Mouse (Mus musculus) lung, postnatal 25 days (tissue): Measurements from ENCODE around the gene Hist1h3e.
A peak's percentile ranks its signal among the peaks of the same experiment; 100 is the strongest.

Experiments used
- DNase-seq: peaks from one replicate; pipeline ENCODE4 v3.0.0; 2022; ENCODE audit warnings: low spot score

Gene Hist1h3e

DNA sequence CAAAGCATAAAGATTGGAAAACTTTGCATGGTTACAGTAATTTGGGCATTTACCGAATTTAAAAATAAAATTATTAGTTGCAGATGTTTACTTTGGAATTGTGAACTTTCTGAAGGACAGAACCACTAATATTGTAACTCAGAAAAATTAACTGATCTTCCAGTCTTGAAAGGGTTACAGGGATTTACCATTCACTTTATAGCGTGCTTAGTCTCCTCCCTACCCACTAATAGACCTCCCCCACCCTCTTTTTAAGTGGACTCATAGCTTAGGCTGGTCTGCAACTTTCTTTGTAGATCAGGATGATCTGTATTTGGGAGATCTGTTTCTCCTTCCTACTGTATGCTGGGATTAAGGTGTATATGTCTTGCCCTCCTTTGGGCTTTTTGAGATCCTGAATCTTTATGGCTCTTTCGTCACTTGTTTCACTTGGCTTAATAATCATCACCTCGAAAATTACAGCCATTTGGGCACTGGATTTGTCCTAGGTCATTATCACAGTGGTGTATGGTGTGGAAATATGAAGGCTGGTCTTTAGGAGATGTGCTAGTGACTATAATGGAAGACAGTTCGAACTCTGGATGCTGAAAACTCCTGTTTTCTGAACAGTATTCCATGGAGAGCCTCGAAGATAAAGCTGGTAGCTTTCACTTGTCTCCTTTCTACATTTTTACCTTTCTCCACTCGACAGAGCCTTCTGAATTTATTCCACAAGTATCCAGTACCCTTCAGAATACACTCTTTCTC, 25.9 kb downstream of the Hist1h3e start:
- DNase-seq, result no peak

- DNase-seq, result peak; percentile 91
These were observed 26.8 kb downstream of the Hist1h3e start, which contains the start of gene Hist1h3g for GRCm38 (mm10) chr13:23535137-23536075. Gene Hist1h3g, plus strand, starts transcription at chr13:23535422.

- DNase-seq, result no peak
These were observed 27.6 kb downstream of the Hist1h3e start for GRCm38 (mm10) chr13:23534368-23535131.

- peak; percentile 73 for DNase-seq
These were observed 28.4 kb downstream of the Hist1h3e start, which contains the start of gene Hist1h2af for GRCm38 (mm10) chr13:23533560-23534367. Gene Hist1h2af, plus strand, starts transcription at chr13:23533906.

DNA sequence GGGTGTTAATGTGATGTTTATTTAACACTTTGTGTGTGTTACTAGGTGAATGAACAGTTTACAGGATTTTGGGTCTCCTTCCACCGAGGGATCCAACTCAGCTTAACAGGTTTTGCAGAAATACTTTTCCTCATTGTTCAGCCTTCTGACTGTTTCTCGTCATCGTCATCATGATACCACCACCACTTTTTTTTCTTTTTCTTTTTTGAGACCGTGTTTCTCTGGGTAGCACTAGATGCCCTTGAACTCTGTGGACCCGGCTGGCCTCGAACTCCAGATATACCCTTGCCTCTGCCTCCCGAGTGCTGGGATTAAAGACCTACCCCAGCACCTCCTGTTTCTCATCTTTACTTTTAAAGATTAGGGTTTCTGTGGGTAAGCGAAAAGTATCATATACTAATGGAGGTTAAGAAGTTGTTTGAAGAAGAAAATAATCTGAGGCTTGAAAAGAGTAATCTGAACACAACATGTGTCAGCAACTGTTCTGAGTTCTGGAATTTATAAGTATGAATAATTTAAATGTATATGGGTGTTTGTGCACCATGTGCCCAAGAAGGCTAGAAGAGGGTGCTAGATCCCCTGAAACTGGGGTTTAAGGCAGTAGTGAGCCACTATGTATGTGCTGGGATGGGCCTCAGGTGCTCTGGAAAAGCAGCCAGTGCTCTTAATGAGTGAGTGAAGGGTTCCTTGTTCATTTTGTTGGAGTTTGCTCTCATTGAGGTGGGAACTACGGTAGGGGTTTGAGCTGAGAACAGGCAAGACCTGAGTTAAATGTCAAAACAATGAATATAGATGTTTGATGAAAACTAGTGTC, 29.7 kb downstream of the Hist1h3e start:
- DNase-seq, result no peak

- peak; percentile 99 for DNase-seq
These were observed 31.0 kb downstream of the Hist1h3e start, which contains the start of gene Hist1h4h for GRCm38 (mm10) chr13:23530901-23531875. Gene Hist1h4h, plus strand, starts transcription at chr13:23531050.

DNA sequence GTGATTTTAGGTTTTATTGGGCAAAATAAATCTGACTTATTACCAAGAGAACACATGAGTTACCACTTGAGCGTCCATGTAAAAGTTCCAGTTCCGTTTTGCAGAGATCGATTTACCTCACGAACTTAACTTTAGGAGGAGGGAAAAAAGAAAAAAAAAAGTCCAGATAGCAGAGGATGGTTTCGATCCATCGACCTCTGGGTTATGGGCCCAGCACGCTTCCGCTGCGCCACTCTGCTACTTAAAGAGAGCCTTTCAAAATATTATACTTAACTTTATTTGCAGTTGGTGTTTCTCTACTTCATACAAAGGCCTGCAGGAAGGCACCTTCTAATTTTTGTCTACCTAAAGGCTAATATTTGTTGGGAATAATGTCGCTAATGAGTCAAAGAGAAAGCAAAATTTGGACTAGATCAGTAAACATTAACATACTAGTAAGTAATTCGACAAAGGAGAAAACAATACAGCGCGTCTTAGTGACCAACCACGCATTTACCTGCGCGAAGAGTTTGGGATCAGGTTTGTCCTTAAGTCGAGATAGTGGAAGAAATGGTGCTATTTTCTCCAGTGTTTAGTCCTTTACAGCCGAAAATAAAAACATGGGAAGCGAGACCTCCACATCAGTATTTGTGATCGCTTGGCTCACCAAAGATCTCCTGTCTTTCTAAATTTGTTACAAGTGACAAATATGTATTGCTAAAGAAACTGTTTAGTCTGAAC, 31.8 kb downstream of the Hist1h3e start:
- peak; percentile 80 for DNase-seq

DNA sequence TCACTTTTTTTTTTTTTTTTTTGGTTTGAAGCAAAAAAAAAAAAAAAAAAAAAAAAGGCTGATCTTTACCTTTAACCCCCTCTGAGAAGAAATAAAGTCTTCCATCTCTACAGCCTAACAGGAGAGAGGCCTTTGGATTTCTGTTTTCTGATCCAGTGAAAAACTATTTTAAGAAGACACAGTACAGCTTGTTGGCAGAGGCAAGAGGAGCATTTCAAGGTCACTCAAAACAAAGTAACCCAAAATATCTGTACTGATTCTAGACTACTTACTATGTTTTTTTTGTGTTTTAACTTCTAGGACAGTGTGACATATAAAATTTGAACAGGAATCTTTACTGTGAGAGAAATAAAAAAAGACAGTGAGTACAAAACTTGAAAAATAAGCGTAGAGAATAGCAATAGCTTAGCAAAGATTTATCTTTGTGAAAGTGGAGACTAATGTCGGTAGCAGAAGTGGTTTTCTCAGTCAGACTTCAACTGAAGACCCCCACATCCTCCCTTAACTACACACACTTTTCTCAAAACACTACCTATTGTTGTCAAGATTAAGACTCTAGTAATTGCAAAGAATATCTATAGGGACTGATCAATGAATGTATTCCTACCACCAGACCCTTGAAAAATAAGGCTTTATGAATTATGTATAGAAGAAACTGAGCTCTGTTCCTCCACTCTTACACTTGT, 32.5 kb downstream of the Hist1h3e start:
- no peak for DNase-seq

DNA sequence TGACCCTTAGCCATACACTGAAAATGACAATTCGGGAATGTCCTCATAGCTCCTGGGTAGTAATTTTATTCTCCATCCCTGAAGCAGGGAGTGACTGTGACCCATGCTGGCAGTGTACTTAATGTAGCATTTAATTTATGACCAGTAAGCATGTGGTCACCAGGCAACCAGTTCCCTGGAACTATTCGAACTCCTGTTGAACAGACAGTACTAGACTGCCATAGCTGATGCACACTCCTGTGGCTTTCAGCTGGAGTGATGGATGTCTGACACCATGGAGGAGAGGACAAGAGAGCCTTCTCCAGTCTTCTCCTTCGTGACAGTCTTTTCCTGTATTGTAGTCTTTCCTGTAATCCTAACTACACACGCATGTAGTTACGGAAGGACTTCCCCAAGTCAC, 33.2 kb downstream of the Hist1h3e start:
- DNase-seq, result no peak

GRCm38 (mm10) chr13:23526312-23526711, 35.9 kb downstream of the Hist1h3e start:
- peak; percentile 94 for DNase-seq

DNA sequence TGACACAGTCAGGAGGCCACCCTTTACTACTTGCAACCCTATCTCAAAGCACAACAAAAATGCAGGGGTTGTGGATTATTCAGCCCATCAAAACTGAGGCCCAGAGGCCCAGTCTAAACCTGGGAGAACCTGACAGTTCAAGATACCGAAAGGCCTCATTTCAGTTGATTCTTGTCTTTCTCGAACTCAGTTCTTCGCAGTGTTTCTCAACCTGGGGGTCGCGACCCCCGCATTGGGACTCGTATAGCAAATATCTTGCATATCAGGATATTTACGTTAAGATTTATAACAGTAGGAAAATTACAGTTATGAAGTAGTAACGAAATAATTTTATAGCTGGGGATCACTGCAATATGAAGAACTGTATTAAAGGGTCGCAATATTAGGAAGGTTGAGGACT, 36.3 kb downstream of the Hist1h3e start:
- DNase-seq, result no peak

DNA sequence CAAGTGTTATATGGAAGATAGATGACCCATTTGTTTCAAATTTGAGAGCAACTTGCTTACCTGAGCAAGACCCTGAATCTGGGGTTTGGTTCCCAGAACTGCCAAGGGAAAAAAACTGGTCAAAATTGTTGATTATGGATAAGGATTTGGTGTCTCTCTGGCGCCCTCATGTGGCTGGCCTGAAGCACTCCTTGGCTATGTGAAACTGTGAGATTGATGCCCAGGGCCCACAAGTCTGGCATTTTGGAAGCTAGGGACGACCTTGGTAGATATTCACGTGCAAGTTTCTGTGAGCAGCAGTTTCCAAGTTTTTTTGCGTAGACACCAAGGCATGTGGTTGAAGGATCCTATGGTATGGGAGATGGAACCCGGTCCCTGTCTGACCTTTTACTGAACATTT, 37.5 kb downstream of the Hist1h3e start:
- DNase-seq, result peak; percentile 69

DNA sequence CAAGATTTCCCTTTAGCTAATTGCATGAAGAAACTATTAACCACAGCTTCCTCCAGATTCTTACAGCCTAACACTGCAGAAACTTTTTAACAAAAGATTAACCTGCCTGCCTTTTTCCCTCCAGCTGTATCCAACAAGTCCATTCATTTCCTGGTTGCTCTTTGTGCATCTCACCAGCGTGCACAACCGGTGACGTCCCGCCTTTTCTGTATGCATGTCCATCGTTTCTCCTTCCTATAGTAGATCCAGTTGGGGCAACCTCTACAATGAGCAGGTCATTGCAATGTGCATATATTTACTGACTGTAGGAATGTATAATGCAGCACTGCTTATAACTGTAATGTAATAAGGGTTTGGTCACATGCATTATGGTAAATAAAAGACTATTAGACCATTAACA, 38.2 kb downstream of the Hist1h3e start:
- no peak for DNase-seq

GRCm38 (mm10) chr13:23521703-23522102, 40.5 kb downstream of the Hist1h3e start:
- peak; percentile 82 for DNase-seq

DNA sequence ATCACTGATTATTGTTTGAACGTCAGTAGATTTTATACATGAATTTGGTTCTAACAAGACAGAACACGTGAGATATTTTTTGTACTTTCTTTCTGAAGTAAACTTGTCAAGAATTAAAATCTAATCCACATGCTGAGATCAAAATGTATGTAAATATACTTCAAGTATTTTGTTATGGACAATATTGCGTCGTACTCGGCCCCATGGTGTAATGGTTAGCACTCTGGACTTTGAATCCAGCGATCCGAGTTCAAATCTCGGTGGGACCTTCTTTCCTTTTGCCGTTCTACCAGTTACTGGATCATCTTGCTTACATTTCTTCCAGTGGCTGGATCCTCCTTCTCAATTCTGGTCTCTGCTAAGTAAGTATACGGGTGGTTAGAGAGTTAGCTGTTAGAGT, 42.8 kb downstream of the Hist1h3e start:
- peak; percentile 84 for DNase-seq

GRCm38 (mm10) chr13:23518885-23519284, 43.3 kb downstream of the Hist1h3e start:
- peak; percentile 86 for DNase-seq

GRCm38 (mm10) chr13:23518295-23518603, 43.9 kb downstream of the Hist1h3e start:
- DNase-seq, result no peak
